Mouse (Mus musculus): Measurements from ENCODE around the gene Mpzl3. TPM values are rescaled to one million over a fixed set of nuclear protein-coding genes. Genes with fewer than 3 reads are reported as not detected.

The Mpzl3 gene
- polyA plus RNA-seq, 1 experiment from 2014 or later, result 4.0 TPM

DNA sequence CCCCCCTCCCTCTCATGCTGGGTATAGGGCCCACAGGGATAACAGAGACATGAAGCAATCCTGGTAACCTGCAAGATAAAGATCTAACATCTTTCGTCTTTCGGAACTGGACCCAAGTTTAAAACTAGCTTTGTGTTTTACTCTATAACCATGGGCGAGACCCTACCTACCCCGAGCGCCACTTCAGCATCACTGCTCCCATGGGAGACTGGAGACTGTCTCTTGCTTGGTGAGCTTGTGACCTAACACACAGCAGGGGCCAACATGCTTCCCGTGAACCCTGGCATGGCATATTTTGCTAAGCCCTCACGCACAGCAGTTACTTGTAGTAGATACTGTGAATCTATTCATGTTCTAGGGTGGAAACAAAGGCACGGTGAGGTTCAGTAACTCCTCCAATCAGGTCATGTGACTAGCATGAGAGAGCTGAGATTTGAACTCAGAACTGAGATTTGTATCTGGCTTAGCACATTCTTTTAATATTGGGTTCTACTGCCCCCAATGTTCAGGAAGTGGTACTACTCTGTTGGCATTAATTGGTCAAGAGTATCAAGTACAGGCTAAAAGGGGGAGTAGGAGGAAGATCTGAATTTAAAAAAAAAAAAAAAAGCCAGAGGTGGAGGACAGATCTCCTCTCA, 64.4 kb downstream of the Mpzl3 start:
- no peak overlapping the region for H3K9ac ChIP-seq (ENCODE audit: low read depth, low read length)
- 91% methylated on average over 8 of the region's 8 CpGs for WGBS
- peak overlapping the region; percentile 67; the same call in 1 of the 2 replicates for H3K4me3 ChIP-seq (ENCODE audit: low read depth, low read length)
- DNase-seq (ENCODE audit: low spot score), result no peak
- no peaks in the 10 kb centered on the region for H3K27me3 ChIP-seq (replicated peaks; ENCODE audit: control insufficient read depth, insufficient read depth, low read length)
- no peak overlapping the region for H3K27ac ChIP-seq (replicated peaks; ENCODE audit: low read depth, low read length)
- no peak for ATAC-seq (ENCODE audit: low read depth)
- H3K9me3 ChIP-seq (ENCODE audit: control insufficient read depth, low read length), result no peaks in the 10 kb centered on the region
- H3K4me1 ChIP-seq (ENCODE audit: control insufficient read depth, insufficient read depth, low read length), result peaks cover 14% of the 10 kb centered on the region
- H3K4me2 ChIP-seq (ENCODE audit: low read depth, low read length), result peak overlapping the region; percentile 74; the same call in 1 of the 2 replicates
- no peaks in the 10 kb centered on the region for H3K36me3 ChIP-seq (ENCODE audit: control insufficient read depth, insufficient read depth, low read length)

DNA sequence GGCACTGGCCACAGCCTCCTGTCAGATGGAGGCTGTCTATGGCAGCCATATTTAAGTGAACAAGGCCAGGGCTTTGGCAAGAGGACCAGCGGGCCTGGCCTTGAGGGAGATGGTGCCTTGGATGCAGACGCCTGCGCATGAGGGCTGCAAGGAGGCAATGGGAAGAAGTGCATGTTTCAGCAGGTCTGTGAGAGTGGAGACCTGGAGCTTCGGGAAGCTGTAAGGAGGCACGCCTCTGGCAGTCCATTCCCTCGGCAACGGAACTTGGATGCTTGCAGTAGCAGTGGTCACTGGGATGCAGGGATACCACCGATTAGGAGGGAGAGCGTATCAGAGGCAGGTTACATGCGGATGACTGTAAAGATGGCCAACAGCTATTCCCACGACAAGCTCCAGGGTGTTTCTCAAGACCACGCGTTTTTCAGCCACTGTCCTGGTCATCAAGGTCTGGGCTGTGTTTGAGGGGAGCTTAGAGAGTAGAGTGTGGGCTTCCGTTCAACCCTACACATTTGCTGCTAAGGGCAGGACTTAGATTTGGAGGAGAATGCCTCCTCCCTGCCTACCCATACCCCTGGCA, 65.1 kb downstream of the Mpzl3 start:
- H3K4me3 ChIP-seq (ENCODE audit: low read depth, low read length), result no peak overlapping the region
- H3K4me1 ChIP-seq (ENCODE audit: control insufficient read depth, insufficient read depth, low read length), result peaks cover 14% of the 10 kb centered on the region
- no peak for DNase-seq (ENCODE audit: low spot score)
- H3K36me3 ChIP-seq (ENCODE audit: control insufficient read depth, insufficient read depth, low read length), result no peaks in the 10 kb centered on the region
- H3K4me2 ChIP-seq (ENCODE audit: low read depth, low read length), result no peak overlapping the region
- H3K27ac ChIP-seq (replicated peaks; ENCODE audit: low read depth, low read length), result no peak overlapping the region
- no peaks in the 10 kb centered on the region for H3K9me3 ChIP-seq (ENCODE audit: control insufficient read depth, low read length)
- H3K9ac ChIP-seq (ENCODE audit: low read depth, low read length), result no peak overlapping the region
- no peaks in the 10 kb centered on the region for H3K27me3 ChIP-seq (replicated peaks; ENCODE audit: control insufficient read depth, insufficient read depth, low read length)
- no peak for ATAC-seq (ENCODE audit: low read depth)
- WGBS, result 88% methylated on average over 14 of the region's 14 CpGs

DNA sequence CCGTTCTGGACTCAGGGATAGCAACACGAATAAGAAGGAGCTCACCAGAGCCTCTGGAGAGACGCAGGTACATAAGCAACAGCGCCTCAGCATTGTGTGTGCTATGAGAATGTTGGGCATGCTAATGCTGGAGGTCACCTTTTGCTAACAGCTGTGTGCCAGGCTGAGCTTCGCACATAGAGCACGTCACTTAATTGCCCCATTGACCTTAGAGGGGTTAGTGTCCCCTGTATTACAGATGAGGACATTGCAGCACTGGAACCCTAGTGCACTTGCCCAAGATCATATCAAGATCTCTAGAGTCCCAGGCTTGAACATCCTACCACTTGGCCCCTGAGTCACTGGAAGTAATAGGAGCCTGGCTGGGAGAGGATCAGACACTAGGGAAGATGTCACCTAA, 65.6 kb downstream of the Mpzl3 start:
- Histone ChIP-seq H3K9ac (ENCODE audit: low read depth, low read length) (no peak overlapping the region), H3K4me1 (ENCODE audit: control insufficient read depth, insufficient read depth, low read length) (peaks cover 14% of the 10 kb centered on the region), H3K27me3 (replicated peaks; ENCODE audit: control insufficient read depth, insufficient read depth, low read length) (no peaks in the 10 kb centered on the region), H3K27ac (replicated peaks; ENCODE audit: low read depth, low read length) (no peak overlapping the region), H3K4me3 (ENCODE audit: low read depth, low read length) (no peak overlapping the region), H3K9me3 (ENCODE audit: control insufficient read depth, low read length) (no peaks in the 10 kb centered on the region), H3K36me3 (ENCODE audit: control insufficient read depth, insufficient read depth, low read length) (peaks cover 3% of the 10 kb centered on the region), H3K4me2 (ENCODE audit: low read depth, low read length) (no peak overlapping the region)
- ATAC-seq (ENCODE audit: low read depth), result no peak
- WGBS, result 86% methylated on average over 6 of the region's 6 CpGs
- DNase-seq (ENCODE audit: low spot score), result no peak

DNA sequence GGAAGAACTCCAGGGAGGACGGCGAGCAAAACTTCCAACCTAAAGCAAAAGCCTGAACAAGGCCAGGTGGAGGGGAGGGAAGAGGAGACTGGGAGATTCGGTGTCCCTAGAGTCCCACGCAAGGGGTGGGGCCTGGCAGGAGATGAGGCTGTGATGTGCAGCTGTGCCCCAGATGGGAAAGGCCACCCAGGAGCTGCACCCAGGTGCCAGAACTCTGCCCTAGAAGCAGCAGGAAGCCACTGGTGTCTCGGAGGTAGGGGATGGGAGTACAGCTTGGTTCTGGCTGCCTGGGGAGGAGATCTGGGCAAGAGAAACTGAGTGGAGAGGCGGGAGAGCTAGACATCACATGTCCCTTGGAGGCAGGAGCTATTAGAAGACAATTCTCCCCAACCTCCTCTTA, 66.0 kb downstream of the Mpzl3 start:
- Histone ChIP-seq H3K4me1 (ENCODE audit: control insufficient read depth, insufficient read depth, low read length) (peaks cover 12% of the 10 kb centered on the region), H3K36me3 (ENCODE audit: control insufficient read depth, insufficient read depth, low read length) (peaks cover 7% of the 10 kb centered on the region), H3K27ac (replicated peaks; ENCODE audit: low read depth, low read length) (no peak overlapping the region), H3K27me3 (replicated peaks; ENCODE audit: control insufficient read depth, insufficient read depth, low read length) (no peaks in the 10 kb centered on the region), H3K4me3 (ENCODE audit: low read depth, low read length) (no peak overlapping the region), H3K4me2 (ENCODE audit: low read depth, low read length) (no peak overlapping the region), H3K9me3 (ENCODE audit: control insufficient read depth, low read length) (no peaks in the 10 kb centered on the region), H3K9ac (ENCODE audit: low read depth, low read length) (no peak overlapping the region)
- ATAC-seq (ENCODE audit: low read depth) (no peak), DNase-seq (ENCODE audit: low spot score) (no peak)
- WGBS, result 46% methylated on average over 6 of the region's 6 CpGs

DNA sequence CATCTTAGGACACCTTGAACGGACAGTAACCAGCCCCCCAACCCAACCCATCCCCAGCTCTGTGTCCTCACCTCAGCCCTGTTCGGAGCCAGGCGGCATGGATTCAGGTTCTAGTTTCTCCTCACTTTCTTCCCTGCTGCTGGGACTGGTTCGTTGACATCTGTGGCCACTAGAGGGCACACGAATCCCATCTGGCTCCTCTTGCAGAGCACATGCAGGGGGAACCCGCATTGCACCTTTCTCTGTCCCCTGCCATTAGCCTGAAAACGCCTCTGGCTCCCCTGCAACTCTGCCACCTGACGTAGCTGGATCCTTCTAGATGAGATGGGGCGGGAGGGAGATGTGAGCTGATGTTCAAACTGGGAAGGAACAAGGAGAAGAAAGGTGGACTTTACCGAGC, 66.8 kb downstream of the Mpzl3 start:
- H3K36me3 ChIP-seq (ENCODE audit: control insufficient read depth, insufficient read depth, low read length), result peaks cover 10% of the 10 kb centered on the region
- H3K27me3 ChIP-seq (replicated peaks; ENCODE audit: control insufficient read depth, insufficient read depth, low read length), result no peaks in the 10 kb centered on the region
- ATAC-seq (ENCODE audit: low read depth) (peak; percentile 75), DNase-seq (ENCODE audit: low spot score) (peak; percentile 85)
- peak overlapping the region; percentile 52 for H3K4me2 ChIP-seq (ENCODE audit: low read depth, low read length)
- 4% methylated on average over 9 of the region's 10 CpGs for WGBS
- H3K4me3 ChIP-seq (ENCODE audit: low read depth, low read length), result no peak overlapping the region
- peaks cover 8% of the 10 kb centered on the region; the same call in 1 of the 2 replicates for H3K4me1 ChIP-seq (ENCODE audit: control insufficient read depth, insufficient read depth, low read length)
- H3K9ac ChIP-seq (ENCODE audit: low read depth, low read length), result peak overlapping the region; percentile 44; the same call in 1 of the 2 replicates
- H3K9me3 ChIP-seq (ENCODE audit: control insufficient read depth, low read length), result no peaks in the 10 kb centered on the region
- no peak overlapping the region for H3K27ac ChIP-seq (replicated peaks; ENCODE audit: low read depth, low read length)

DNA sequence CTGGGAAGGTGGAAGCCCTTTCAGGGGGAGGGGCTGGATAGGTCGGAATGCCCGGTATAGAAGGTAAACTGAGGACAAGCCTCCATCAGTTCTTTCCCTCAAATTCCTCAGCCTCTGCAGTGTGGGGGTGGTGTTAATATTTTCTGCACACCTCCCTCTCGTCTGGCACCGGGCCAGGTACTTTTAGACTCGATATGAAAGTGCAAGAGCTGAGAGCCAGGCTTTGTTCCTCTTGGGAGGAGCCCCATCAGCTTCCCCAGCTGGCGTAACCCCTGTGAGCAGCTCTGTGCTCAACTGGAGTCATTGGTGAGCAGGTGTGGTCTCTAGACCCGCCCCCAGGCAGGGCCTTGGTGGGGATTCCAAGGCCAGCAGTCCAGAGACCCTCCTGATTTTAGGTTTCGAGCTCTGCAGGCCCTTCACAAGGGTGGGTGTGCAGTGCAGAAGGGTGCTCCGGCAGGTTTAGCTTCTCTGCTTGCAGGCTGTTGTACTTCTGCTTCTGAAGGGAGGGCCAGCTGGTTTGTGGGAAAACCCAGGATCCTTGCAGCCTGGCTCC, 67.3 kb downstream of the Mpzl3 start:
- H3K4me1 ChIP-seq (ENCODE audit: control insufficient read depth, insufficient read depth, low read length), result peaks cover 8% of the 10 kb centered on the region; the same call in 1 of the 2 replicates
- H3K4me2 ChIP-seq (ENCODE audit: low read depth, low read length), result peak overlapping the region; percentile 52
- H3K27me3 ChIP-seq (replicated peaks; ENCODE audit: control insufficient read depth, insufficient read depth, low read length), result no peaks in the 10 kb centered on the region
- H3K4me3 ChIP-seq (ENCODE audit: low read depth, low read length), result no peak overlapping the region
- H3K9me3 ChIP-seq (ENCODE audit: control insufficient read depth, low read length), result no peaks in the 10 kb centered on the region
- peak overlapping the region; percentile 44; the same call in 1 of the 2 replicates for H3K9ac ChIP-seq (ENCODE audit: low read depth, low read length)
- ATAC-seq (ENCODE audit: low read depth) (peak; percentile 67; the same call in 1 of the 2 replicates), DNase-seq (ENCODE audit: low spot score) (peak; percentile 72)
- 17% methylated on average over 9 of the region's 9 CpGs for WGBS
- H3K27ac ChIP-seq (replicated peaks; ENCODE audit: low read depth, low read length), result no peak overlapping the region
- peaks cover 10% of the 10 kb centered on the region for H3K36me3 ChIP-seq (ENCODE audit: control insufficient read depth, insufficient read depth, low read length)

DNA sequence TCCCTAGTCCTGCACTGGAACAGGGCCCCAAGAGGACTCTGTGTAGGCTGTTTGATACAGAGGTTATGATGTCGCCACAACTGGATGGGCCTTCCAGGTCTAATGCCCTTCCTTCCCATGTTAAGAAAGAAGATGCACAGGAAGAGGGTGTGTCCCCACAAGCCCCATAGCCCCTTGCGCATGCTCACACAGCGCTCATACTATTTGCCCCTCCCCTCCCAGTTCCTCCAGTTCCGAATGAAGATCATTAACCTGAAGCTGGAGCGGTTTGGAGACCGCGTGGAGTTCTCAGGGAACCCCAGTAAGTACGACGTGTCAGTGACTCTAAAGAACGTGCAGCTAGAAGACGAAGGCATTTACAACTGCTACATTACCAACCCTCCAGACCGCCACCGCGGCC, 70.2 kb downstream of the Mpzl3 start:
- WGBS, result 94% methylated on average over 13 of the region's 14 CpGs
- Histone ChIP-seq H3K4me2 (ENCODE audit: low read depth, low read length) (no peak overlapping the region), H3K4me3 (ENCODE audit: low read depth, low read length) (no peak overlapping the region), H3K27me3 (replicated peaks; ENCODE audit: control insufficient read depth, insufficient read depth, low read length) (no peaks in the 10 kb centered on the region), H3K9me3 (ENCODE audit: control insufficient read depth, low read length) (no peaks in the 10 kb centered on the region), H3K4me1 (ENCODE audit: control insufficient read depth, insufficient read depth, low read length) (no peaks in the 10 kb centered on the region), H3K36me3 (ENCODE audit: control insufficient read depth, insufficient read depth, low read length) (peaks cover 10% of the 10 kb centered on the region), H3K27ac (replicated peaks; ENCODE audit: low read depth, low read length) (no peak overlapping the region), H3K9ac (ENCODE audit: low read depth, low read length) (no peak overlapping the region)
- ATAC-seq (ENCODE audit: low read depth), result no peak
- no peak for DNase-seq (ENCODE audit: low spot score)

DNA sequence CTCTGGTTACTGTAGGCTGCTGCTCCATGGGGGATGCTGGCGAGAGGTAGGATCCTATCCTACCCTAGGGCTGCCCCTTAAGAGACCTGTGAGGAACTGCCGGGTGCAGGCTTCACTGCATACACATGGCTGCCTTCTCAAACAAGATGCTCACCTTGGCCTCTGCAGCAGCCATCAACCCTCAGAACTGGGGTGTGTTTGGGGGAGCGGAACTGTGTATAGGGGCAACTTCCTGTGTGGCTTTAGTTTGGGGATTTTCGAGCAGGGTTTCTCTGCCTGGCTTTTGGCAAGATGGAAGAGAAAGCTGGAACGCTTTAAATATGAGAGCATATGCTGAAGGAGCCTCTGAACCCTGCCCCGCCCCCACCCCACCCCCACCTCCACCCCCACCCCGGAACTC, 72.0 kb downstream of the Mpzl3 start:
- 50% methylated on average over 7 of the region's 7 CpGs for WGBS
- H3K27me3 ChIP-seq (replicated peaks; ENCODE audit: control insufficient read depth, insufficient read depth, low read length), result no peaks in the 10 kb centered on the region
- no peak for DNase-seq (ENCODE audit: low spot score)

More for the DNA sequence above, 72.0 kb downstream of the Mpzl3 start:
- Histone ChIP-seq H3K36me3 (ENCODE audit: control insufficient read depth, insufficient read depth, low read length) (peaks cover 10% of the 10 kb centered on the region), H3K27ac (replicated peaks; ENCODE audit: low read depth, low read length) (no peak overlapping the region), H3K4me2 (ENCODE audit: low read depth, low read length) (no peak overlapping the region), H3K9me3 (ENCODE audit: control insufficient read depth, low read length) (no peaks in the 10 kb centered on the region), H3K4me1 (ENCODE audit: control insufficient read depth, insufficient read depth, low read length) (no peaks in the 10 kb centered on the region), H3K9ac (ENCODE audit: low read depth, low read length) (0 out of 2 replicates have a peak overlapping the region, but pooled peaks have one; percentile 16), H3K4me3 (ENCODE audit: low read depth, low read length) (no peak overlapping the region)
- no peak for ATAC-seq (ENCODE audit: low read depth)
